Mouse (Mus musculus) macrophage (primary cell): ENCODE results near the gene Cdc42bpb. TPM values are rescaled to one million over a fixed set of nuclear protein-coding genes. Genes with fewer than 3 reads are reported as not detected.

Experiments
- H3K27ac ChIP-seq: fragments of 350-480 bp; formaldehyde crosslinking; 2 replicates; pipeline ENCODE4 v1.9.0; 2021
- H3K36me3 ChIP-seq: fragments of 350-480 bp; formaldehyde crosslinking; 2 replicates; pipeline ENCODE4 v1.9.0; 2021; ENCODE audit errors: inconsistent target
- H3K4me3 ChIP-seq: fragments of 350-480 bp; formaldehyde crosslinking; 2 replicates; pipeline ENCODE4 v1.9.0; 2021; ENCODE audit errors: inconsistent target
- H3K79me2 ChIP-seq: fragments of 350-480 bp; formaldehyde crosslinking; 2 replicates; pipeline ENCODE4 v1.9.0; 2021; ENCODE audit errors: inconsistent target
- WGBS: methylation state at CpG from one replicate; pipeline ENCODE4 v1.1.7; 2026; ENCODE audit warnings: inconsistent platforms; ENCODE audit not compliant: missing documents; 5-methylcytosine and 5-hydroxymethylcytosine counted together
- polyA plus RNA-seq: library from polyadenylated mRNA; stranded (reverse); fragments of 250-400 nt; gene quantifications from 3 replicates; pipeline ENCODE4 v1.2.4, GENCODE M21; 2018; ENCODE audit warnings: inconsistent platforms

Gene Cdc42bpb
- polyA plus RNA-seq, 1 experiment from 2014 or later, result 86.3 TPM

- H3K27ac ChIP-seq, result no peak overlapping the region
- H3K79me2 ChIP-seq, result no peaks in the 10 kb centered on the region
- 14% methylated on average over 28 of the region's 28 CpGs for WGBS
- no peaks in the 10 kb centered on the region for H3K36me3 ChIP-seq
- no peak overlapping the region for H3K4me3 ChIP-seq
Observed at GRCm38 (mm10) chr12:111271406-111271805, 106.1 kb downstream of the Cdc42bpb start.

GRCm38 (mm10) chr12:111270629-111271277, 106.8 kb downstream of the Cdc42bpb start, which contains the start of gene Amn:
Gene Amn (plus strand): TSS chr12:111271095.
- Histone ChIP-seq H3K27ac (no peak within 1 kb of the TSS), H3K4me3 (no peak within 1 kb of the TSS), H3K79me2 (no peaks in the 10 kb centered on the region), H3K36me3 (peaks cover under 1% of the 10 kb centered on the region; the same call in 1 of the 2 replicates)
- 43% methylated on average over 25 of the region's 25 CpGs for WGBS

- Histone ChIP-seq H3K36me3 (peaks cover 8% of the 10 kb centered on the region; the same call in 1 of the 2 replicates), H3K27ac (no peak overlapping the region), H3K79me2 (no peaks in the 10 kb centered on the region), H3K4me3 (no peak overlapping the region)
- WGBS, result 95% methylated on average over 4 of the region's 4 CpGs
Observed at GRCm38 (mm10) chr12:111267673-111268325, 109.7 kb downstream of the Cdc42bpb start.

GRCm38 (mm10) chr12:111266592-111266991, 110.9 kb downstream of the Cdc42bpb start:
- H3K4me3 ChIP-seq, result no peak overlapping the region
- H3K79me2 ChIP-seq, result no peaks in the 10 kb centered on the region
- WGBS, result 94% methylated on average over 12 of the region's 12 CpGs
- H3K27ac ChIP-seq, result no peak overlapping the region
- peaks cover 19% of the 10 kb centered on the region; the same call in 1 of the 2 replicates for H3K36me3 ChIP-seq

- 87% methylated on average over 3 of the region's 5 CpGs for WGBS
- Histone ChIP-seq H3K27ac (no peak overlapping the region), H3K4me3 (no peak overlapping the region), H3K36me3 (peaks cover 33% of the 10 kb centered on the region; the same call in 1 of the 2 replicates), H3K79me2 (no peaks in the 10 kb centered on the region)
Observed at GRCm38 (mm10) chr12:111265212-111265611, 112.3 kb downstream of the Cdc42bpb start.

- Histone ChIP-seq H3K27ac (no peak overlapping the region), H3K79me2 (no peaks in the 10 kb centered on the region), H3K36me3 (peaks cover 44% of the 10 kb centered on the region; the same call in 1 of the 2 replicates), H3K4me3 (no peak overlapping the region)
- WGBS, result 94% methylated on average over 16 of the region's 16 CpGs
Observed at GRCm38 (mm10) chr12:111263650-111264049, 113.9 kb downstream of the Cdc42bpb start.

- Histone ChIP-seq H3K4me3 (no peak overlapping the region), H3K79me2 (no peaks in the 10 kb centered on the region), H3K27ac (no peak overlapping the region), H3K36me3 (peaks cover 65% of the 10 kb centered on the region)
- WGBS, result 91% methylated on average over 9 of the region's 9 CpGs
Observed at GRCm38 (mm10) chr12:111251227-111251626, 126.3 kb downstream of the Cdc42bpb start.

- peaks cover 65% of the 10 kb centered on the region for H3K36me3 ChIP-seq
- no peak overlapping the region for H3K4me3 ChIP-seq
- 93% methylated on average over 8 of the region's 8 CpGs for WGBS
- H3K27ac ChIP-seq, result no peak overlapping the region
- no peaks in the 10 kb centered on the region for H3K79me2 ChIP-seq
Observed at GRCm38 (mm10) chr12:111250116-111250515, 127.4 kb downstream of the Cdc42bpb start.

GRCm38 (mm10) chr12:111249095-111249494, 128.4 kb downstream of the Cdc42bpb start:
- WGBS, result 78% methylated on average over 3 of the region's 3 CpGs
- no peaks in the 10 kb centered on the region for H3K79me2 ChIP-seq
- H3K36me3 ChIP-seq, result peaks cover 70% of the 10 kb centered on the region

GRCm38 (mm10) chr12:111246808-111247464, 130.6 kb downstream of the Cdc42bpb start:
- 94% methylated on average over 9 of the region's 9 CpGs for WGBS
- no peak overlapping the region for H3K27ac ChIP-seq
- H3K79me2 ChIP-seq, result no peaks in the 10 kb centered on the region
- no peak overlapping the region for H3K4me3 ChIP-seq
- H3K36me3 ChIP-seq, result peaks cover 89% of the 10 kb centered on the region

More at GRCm38 (mm10) chr12:111249095-111249494, 128.4 kb downstream of the Cdc42bpb start:
- Histone ChIP-seq H3K4me3 (no peak overlapping the region), H3K27ac (no peak overlapping the region)

GRCm38 (mm10) chr12:111245070-111245469, 132.4 kb downstream of the Cdc42bpb start:
- H3K36me3 ChIP-seq, result peaks cover 84% of the 10 kb centered on the region

GRCm38 (mm10) chr12:111243733-111244132, 133.8 kb downstream of the Cdc42bpb start:
- Histone ChIP-seq H3K27ac (no peak overlapping the region), H3K4me3 (no peak overlapping the region), H3K36me3 (peaks cover 84% of the 10 kb centered on the region), H3K79me2 (no peaks in the 10 kb centered on the region)
- WGBS, result 95% methylated on average over 12 of the region's 12 CpGs

More at GRCm38 (mm10) chr12:111245070-111245469, 132.4 kb downstream of the Cdc42bpb start:
- Histone ChIP-seq H3K27ac (no peak overlapping the region), H3K79me2 (no peaks in the 10 kb centered on the region), H3K4me3 (no peak overlapping the region)
- 92% methylated on average over 6 of the region's 6 CpGs for WGBS
